Mouse (Mus musculus) retina, embryonic 14.5 days (tissue): Measurements from ENCODE around the gene Magea10.

Experiments
- DNase-seq: peaks from one replicate; pipeline ENCODE4 v3.0.0-alpha.2; 2015; ENCODE audit warnings: low spot score

Gene Magea10

DNA sequence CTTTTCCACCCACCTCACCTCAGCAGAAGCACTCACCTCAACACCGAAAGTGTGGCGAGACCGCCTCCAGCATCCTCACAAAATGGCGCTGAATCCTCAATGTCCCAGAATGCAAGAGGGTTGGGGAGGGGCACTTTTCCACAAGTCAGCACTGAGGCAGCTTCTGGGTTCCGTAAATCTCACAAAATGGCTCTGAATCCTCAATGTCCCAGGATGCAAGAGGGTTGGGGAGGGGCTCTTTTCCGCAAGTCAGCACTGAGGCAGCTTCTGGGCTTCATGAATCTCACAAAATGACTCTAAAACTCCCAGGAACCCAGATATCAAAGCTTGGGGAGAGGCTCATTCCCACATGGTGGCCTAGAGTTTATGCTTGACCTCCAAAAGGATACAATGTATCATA lies at the start of gene Magea10:
Gene Magea10, minus strand, starts transcription at position 101 of the 400 bp plus-strand sequence.
- DNase-seq: no peak

DNA sequence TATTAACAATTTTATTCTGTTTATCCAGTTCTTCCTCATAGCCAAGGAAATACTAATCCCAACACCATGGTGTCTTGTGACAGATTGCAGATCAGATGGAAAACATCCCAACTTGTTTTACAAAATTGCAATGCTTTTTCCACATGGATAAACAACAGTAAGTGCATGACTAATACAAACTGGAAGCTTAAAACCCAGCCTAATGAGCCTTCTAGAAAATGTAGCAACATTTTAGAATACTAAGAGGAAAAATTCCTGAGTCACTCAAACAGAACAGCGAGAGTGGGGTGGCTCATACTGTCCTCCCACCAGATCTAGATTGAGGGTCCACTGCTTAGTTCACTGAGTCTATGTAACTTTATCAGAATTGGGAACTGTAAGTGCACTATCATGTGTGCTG lies 4.7 kb downstream of the Magea10 start:
- DNase-seq: no peak
